Mouse (Mus musculus) lung, postnatal 0 days (tissue): Measurements from ENCODE around the gene Tph1.

ENCODE experiments used
- CTCF ChIP-seq: IDR thresholded peaks from 2 replicates; pipeline ENCODE4 v1.5.1; 2016; ENCODE audit warnings: antibody characterized with exemption, mild to moderate bottlenecking
- EP300 ChIP-seq: IDR thresholded peaks from 2 replicates; pipeline ENCODE4 v1.6.1; 2016; ENCODE audit warnings: antibody characterized with exemption, mild to moderate bottlenecking, control low read depth

DNA sequence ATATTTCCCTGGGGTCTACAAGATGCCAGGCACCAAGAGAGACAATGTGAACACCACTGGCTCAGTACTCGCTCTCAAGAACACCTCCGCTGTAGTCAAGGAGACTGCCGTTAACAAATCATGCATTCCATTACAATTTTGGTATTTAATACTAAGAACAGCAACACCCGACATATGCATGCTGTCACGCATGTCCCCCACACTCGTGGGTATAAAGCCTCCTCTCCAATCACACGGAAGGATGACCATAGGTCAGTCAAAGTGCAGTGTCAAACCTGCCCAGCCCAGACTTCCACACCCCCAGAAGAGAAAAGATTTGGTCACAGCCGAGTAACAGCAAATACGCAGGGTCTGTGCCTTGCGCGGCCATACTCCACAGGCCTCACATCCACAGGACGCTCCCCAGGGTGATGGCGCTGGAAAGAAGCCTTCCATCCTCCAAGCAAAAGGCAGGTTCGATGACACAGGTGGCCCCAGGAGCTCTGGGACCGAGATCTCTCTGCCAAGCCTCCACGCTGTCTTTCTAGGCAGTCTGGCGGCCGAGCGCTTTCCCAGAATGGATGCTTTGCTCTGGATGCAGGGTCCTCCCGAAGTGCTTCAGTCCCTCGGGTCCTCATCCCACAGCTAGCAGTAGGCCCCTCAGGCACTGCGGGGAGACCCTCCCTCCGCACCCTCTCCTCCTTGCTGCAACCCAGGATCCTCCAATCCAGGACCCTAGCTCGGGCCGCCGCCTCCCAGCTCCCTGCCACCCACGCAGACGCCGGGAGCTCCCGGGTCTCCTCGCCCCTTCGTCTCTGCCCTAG is 33.2 kb downstream of the Tph1 start:
- TF ChIP-seq CTCF (no peak), EP300 (no peak)
